Mouse (Mus musculus) spleen, adult 2 months (tissue): ENCODE measurements around the gene Zfp3.
A peak's percentile ranks its signal among the peaks of the same experiment; 100 is the strongest.

Experiments
- CTCF ChIP-seq: fragments of 200-500 bp; IDR thresholded peaks from 2 replicates; pipeline ENCODE4 v1.5.1; 2011; ENCODE audit warnings: mild to moderate bottlenecking, inconsistent platforms; ENCODE audit not compliant: insufficient read depth, insufficient read length, insufficient replicate concordance; ENCODE audit errors: extremely low read depth
- POLR2A ChIP-seq: fragments of 200-500 bp; IDR thresholded peaks from 2 replicates; pipeline ENCODE4 v1.6.1; 2011; ENCODE audit warnings: low read depth, low read length, inconsistent platforms

DNA sequence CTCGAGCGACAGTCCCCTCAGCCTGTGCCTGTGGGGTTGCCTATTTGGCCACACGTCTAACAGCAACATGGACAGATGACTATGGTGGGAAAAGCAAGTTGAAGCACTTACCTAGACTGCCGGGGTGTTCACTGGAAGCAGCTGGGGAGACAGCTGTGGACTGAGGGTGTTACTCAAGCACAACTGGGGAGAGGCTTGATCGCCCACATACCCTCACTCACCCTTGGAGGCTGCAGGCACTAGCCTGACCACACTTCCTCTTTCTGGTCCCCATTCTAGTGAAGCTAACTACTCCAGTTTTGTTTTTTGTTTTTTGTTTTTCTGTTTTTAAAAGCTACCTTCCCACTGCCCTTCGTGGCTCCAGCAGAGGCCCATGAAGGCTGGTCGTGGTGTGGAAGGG is 48.4 kb downstream of the Zfp3 start, which contains the start of gene Scimp:
- TF ChIP-seq POLR2A (peak; percentile 25; the same call in 1 of the 2 replicates), CTCF (no peak)
